Mouse (Mus musculus) testis, adult 2 months (tissue): ENCODE data around the gene Nufip2.

Experiments used
- CTCF ChIP-seq: fragments of 200-500 bp; IDR thresholded peaks from 2 replicates; pipeline ENCODE4 v1.5.1; 2012; ENCODE audit warnings: low read depth, mild to moderate bottlenecking, inconsistent platforms, low read length, moderate library complexity; ENCODE audit not compliant: control insufficient read depth, insufficient read depth, insufficient replicate concordance
- POLR2A ChIP-seq: fragments of 200-500 bp; IDR thresholded peaks from 2 replicates; pipeline ENCODE4 v1.6.1; 2012; ENCODE audit warnings: low read depth, mild to moderate bottlenecking, inconsistent platforms, low read length, moderate library complexity; ENCODE audit not compliant: control insufficient read depth

DNA sequence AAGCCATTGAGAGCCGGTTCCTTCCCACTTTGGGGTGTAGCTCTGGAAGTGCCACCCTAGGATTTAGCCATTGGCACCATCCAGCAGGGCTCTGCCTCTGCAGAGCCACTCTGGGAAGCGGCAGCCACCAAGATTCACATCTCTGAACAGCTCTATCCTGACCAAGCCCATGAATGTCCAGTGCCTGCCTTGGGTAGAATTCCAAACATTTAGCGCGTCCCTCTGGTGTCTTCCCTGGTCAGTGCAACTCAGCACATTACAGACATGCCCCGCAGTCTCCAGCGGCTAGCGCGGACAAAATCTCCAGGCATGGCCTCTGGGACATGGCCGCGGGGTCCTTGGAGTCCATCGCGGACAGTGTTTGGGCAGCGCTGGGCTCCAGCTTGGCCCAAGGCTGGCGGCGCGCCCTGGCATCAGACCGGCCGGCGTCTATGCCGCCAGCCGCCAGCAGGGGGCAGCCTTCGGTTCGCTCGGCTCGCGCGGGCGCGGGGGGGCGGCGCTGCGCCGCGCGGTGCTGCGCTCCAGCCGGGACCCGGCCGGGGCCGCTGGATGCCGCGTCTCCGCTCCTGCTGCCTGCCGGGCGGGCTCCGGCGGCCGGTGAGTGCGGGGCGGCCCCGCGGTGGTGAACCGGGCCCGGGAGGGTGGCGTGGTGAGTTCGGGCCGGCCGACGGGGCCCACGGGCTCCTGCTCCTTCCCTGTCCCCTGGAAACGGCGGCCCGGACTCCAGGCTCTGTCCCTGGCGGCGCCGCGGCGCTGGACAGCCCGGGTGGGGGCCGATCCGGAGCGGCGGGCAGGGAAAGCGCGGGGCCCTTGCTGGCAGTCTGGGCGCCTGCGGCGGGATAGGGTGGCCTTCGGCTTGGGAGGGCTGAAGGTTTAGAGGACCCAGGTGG, 77.1 kb downstream of the Nufip2 start, which contains the start of gene Myo18a:
- TF ChIP-seq POLR2A (peak; percentile 34; the same call in 1 of the 2 replicates), CTCF (peak; percentile 81)
